Mouse (Mus musculus) liver, embryonic 14.5 days (tissue): ENCODE measurements around the gene Klf6. TPM values are rescaled to one million over a fixed set of nuclear protein-coding genes. Genes with fewer than 3 reads are reported as not detected.

ENCODE experiments used
- ATAC-seq: fragments of 200-750 bp; cut with Nextera tagmentation; 2 replicates; pipeline ENCODE4 v1.8.0; 2017; ENCODE audit warnings: moderate number of reproducible peaks, mild to moderate bottlenecking, moderate library complexity; ENCODE audit not compliant: insufficient read depth
- DNase-seq, 3 experiments: peaks; one replicate each; pipeline ENCODE4 v3.0.0-alpha.2; 2012 to 2013; ENCODE audit warnings: low read depth in 3 of 3, low spot score in 3 of 3
- H3K27ac ChIP-seq: fragments of 300-500 bp; sonication (generic); 2 replicates; pipeline ENCODE4 v1.5.1; 2014; ENCODE audit warnings: moderate library complexity, mild to moderate bottlenecking, control low read depth, inconsistent platforms
- H3K27me3 ChIP-seq: fragments of 300-500 bp; sonication (generic); 2 replicates; pipeline ENCODE4 v1.6.1; 2014; ENCODE audit warnings: mild to moderate bottlenecking, low read length, moderate library complexity; ENCODE audit not compliant: control insufficient read depth, insufficient read depth
- H3K36me3 ChIP-seq: fragments of 300-500 bp; sonication (generic); replicated peaks from 2 replicates; pipeline ENCODE4 v1.6.1; 2014; ENCODE audit warnings: low read depth; ENCODE audit not compliant: control insufficient read depth, insufficient read depth
- H3K4me1 ChIP-seq, 2 experiments: fragments of 200-500 bp in 1 of 2; fragments of 300-500 bp in 1 of 2; sonication (generic) in 1 of 2; replicated peaks; 2 replicates each; pipeline ENCODE4 v1.6.1; 2012 to 2014; ENCODE audit warnings: antibody characterized with exemption in 1 of 2, inconsistent platforms in 1 of 2, low read length in 1 of 2; ENCODE audit not compliant: control insufficient read depth in 2 of 2, insufficient read depth in 2 of 2
- H3K4me2 ChIP-seq: fragments of 300-500 bp; sonication (generic); 2 replicates; pipeline ENCODE4 v1.6.1; 2014; ENCODE audit warnings: low read depth, mild to moderate bottlenecking, control low read depth, moderate library complexity
- H3K4me3 ChIP-seq, 2 experiments: fragments of 200-500 bp in 1 of 2; fragments of 300-500 bp in 1 of 2; sonication (generic) in 1 of 2; 2 replicates each; pipeline ENCODE4 v1.5.1; 2012 to 2014; ENCODE audit warnings: low read depth in 2 of 2, low read length in 2 of 2, mild to moderate bottlenecking in 2 of 2, control low read depth in 1 of 2, inconsistent platforms in 1 of 2, moderate library complexity in 1 of 2; ENCODE audit not compliant: insufficient read depth in 1 of 2
- H3K9ac ChIP-seq: fragments of 300-500 bp; sonication (generic); replicated peaks from 2 replicates; pipeline ENCODE4 v1.6.1; 2014; ENCODE audit warnings: mild to moderate bottlenecking, control low read depth, moderate library complexity
- H3K9me3 ChIP-seq: fragments of 300-500 bp; sonication (generic); 2 replicates; pipeline ENCODE4 v1.6.1; 2016; ENCODE audit warnings: low read length, mixed read lengths; ENCODE audit not compliant: control insufficient read depth
- CTCF ChIP-seq: IDR thresholded peaks from 2 replicates; pipeline ENCODE4 v1.5.1; 2016; ENCODE audit warnings: antibody characterized with exemption, low read depth, control low read depth
- EP300 ChIP-seq: IDR thresholded peaks from 2 replicates; pipeline ENCODE4 v1.6.1; 2016; ENCODE audit warnings: antibody characterized with exemption, low read depth
- WGBS: fragments of 180-500 bp; shearing (Covaris S2); extraction: QIAGEN DNeasy Blood & Tissue Kit; methylation state at CpG from one replicate; pipeline ENCODE4 v1.1.7; 2014; ENCODE audit not compliant: insufficient replicate concordance; 5-methylcytosine and 5-hydroxymethylcytosine counted together
- polyA plus RNA-seq, 2 experiments: library from polyadenylated mRNA; depleted of rRNA in 1 of 2; stranded (reverse) in 1 of 2; unstranded in 1 of 2; fragments of >200 nt; fragmentation: Nextera tagmentation in 1 of 2; extraction: Ambion mirVana in 1 of 2; gene quantifications; 2 replicates each; pipeline versions ENCODE4 v1.2.1 to v1.2.3; 2012 to 2014

The Klf6 gene
- polyA plus RNA-seq, 2 experiments = 4.5 to 12.5 TPM

DNA sequence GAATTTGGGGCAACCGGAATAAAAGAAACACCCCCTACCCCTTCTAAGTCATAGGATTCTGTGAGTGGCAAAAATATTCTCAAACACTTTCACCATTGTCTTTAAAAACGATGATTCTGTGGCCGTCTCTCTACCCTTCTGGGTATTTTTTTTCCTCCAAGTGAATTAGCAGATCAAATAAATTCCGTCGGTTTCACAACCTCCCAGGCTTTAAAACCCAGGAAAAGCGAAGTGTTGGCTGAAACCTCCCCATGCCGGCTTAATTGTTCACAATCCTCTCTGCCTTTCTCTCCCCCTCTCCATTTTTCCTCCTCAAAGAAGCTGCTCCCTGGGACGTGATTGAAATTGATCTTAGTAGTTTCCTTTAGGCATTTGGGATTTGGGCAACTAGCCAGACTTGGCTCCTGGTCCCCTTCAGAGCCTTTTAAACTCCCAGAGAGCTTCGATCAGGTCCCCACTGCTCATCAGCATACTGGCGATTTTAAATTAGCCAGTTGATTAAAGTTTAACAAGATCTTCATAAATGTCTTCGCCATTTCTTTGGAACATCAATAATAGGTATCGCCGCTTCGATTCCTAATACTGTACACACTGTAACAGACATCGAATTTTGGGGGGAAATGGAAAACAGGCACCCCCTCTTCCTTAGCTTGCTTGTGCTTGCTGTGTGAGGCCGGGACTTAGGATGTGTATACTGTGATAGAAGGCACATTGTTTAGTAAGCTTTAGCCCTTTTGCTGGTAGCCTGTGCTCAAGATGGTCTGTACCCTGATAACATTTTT lies 1.5 kb downstream of the Klf6 start:
- ATAC-seq (no peak), DNase-seq (no peak)
- Histone ChIP-seq H3K27ac (peak overlapping the region; percentile 23), H3K4me1 (peaks cover 3 to 25% of the 10 kb centered on the region in 2 experiments), H3K9ac (peak overlapping the region; percentile 80), H3K9me3 (no peaks in the 10 kb centered on the region), H3K4me2 (peak overlapping the region; percentile 75), H3K27me3 (peaks cover 3% of the 10 kb centered on the region), H3K4me3 (peak overlapping the region; percentile 72 to 100), H3K36me3 (peaks cover 20% of the 10 kb centered on the region)
- WGBS = 10% methylated on average over 16 of the region's 16 CpGs
- TF ChIP-seq CTCF (no peak), EP300 (no peak)

DNA sequence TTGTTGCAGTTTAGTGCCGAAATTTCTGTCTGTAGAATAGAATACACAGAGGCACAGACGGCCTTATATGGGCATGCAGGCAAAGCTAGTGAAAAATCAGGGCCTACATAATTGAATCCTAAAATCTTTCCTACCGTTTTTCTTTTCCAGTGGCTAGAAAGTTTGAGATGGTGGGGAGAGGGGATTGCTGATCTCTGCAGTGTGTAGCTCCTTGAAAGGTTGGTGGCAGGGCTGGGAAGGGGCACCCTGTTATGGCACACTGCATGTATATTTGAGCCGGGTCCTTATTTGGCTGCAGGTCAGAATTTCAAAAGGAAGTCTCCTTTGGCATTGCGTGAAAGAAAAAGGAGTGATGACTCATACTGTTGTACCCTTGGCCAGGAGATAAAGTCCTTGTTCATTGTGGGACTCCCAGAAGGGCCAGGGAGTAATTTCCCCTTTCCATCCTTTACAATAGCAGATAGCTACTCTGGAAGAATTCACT lies 2.2 kb downstream of the Klf6 start:
- no peaks in the 10 kb centered on the region for H3K9me3 ChIP-seq
- no peak for TF ChIP-seq CTCF
- TF ChIP-seq EP300 = no peak
- H3K27ac ChIP-seq = peak overlapping the region; percentile 23
- DNase-seq = no peak
- H3K4me2 ChIP-seq = peak overlapping the region; percentile 75
- peaks cover 3% of the 10 kb centered on the region for H3K27me3 ChIP-seq
- H3K36me3 ChIP-seq = peaks cover 20% of the 10 kb centered on the region
- peak overlapping the region; percentile 72 to 100 for H3K4me3 ChIP-seq
- ATAC-seq = no peak
- H3K9ac ChIP-seq = peak overlapping the region; percentile 80
- WGBS = 2% methylated on average over 5 of the region's 5 CpGs
- peaks cover 3 to 25% of the 10 kb centered on the region in 2 experiments for H3K4me1 ChIP-seq

DNA sequence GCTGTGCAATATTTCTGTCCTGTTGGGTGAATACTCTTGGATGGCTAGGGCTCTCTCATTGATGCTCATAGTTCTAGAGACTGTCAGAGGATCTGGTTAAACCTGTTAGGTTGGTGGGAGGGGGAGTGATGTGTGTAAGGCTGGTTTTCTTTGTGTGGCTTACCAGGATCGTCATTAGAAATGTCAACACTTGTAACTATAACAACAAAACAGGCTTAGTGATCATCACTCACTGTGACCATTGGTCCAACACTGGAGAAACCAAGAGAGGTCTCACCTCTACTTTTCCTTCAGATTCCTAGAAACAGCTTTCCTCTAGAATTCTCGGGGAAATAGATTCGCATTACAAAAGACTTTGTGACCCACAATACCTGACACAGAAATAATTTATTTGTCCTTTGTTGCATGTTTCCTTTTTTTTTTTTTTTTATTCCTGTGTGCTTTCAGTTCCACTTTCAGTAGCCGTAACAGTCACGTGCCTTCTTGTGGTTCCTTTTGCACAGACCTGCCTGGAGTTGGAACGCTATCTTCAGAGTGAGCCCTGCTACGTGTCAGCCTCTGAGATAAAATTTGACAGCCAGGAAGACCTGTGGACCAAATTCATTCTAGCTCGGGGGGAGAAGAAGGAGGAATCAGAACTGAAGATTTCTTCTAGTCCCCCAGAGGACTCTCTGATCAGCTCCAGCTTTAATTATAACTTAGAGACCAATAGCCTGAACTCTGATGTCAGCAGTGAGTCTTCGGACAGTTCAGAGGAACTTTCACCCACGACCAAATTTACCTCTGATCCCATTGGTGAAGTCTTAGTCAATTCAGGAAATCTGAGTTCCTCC lies 3.2 kb downstream of the Klf6 start:
- Histone ChIP-seq H3K27me3 (peaks cover 3% of the 10 kb centered on the region), H3K9ac (peak overlapping the region; percentile 18), H3K4me1 (peaks cover 3 to 25% of the 10 kb centered on the region in 2 experiments), H3K27ac (no peak overlapping the region), H3K36me3 (peaks cover 20% of the 10 kb centered on the region), H3K9me3 (no peaks in the 10 kb centered on the region), H3K4me3 (peak overlapping the region; percentile 35 to 46; a peak in 3 of 4 replicates), H3K4me2 (peak overlapping the region; percentile 61)
- ATAC-seq (no peak), DNase-seq (no peak)
- TF ChIP-seq EP300 = no peak
- no peak for TF ChIP-seq CTCF
- WGBS = 12% methylated on average over 10 of the region's 10 CpGs

DNA sequence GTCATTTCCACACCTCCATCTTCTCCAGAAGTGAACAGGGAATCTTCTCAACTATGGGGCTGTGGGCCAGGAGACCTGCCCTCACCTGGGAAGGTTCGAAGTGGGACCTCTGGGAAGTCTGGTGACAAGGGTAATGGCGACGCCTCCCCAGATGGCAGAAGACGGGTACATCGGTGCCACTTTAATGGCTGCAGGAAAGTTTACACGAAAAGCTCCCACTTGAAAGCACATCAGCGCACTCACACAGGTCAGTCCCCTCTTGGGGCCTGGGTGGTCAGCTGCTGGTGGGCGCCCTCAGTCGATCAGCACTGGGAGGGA lies 3.8 kb downstream of the Klf6 start:
- H3K9me3 ChIP-seq = no peaks in the 10 kb centered on the region
- peaks cover 3 to 24% of the 10 kb centered on the region in 2 experiments for H3K4me1 ChIP-seq
- no peak overlapping the region for H3K9ac ChIP-seq
- H3K36me3 ChIP-seq = peaks cover 20% of the 10 kb centered on the region
- no peak overlapping the region for H3K27ac ChIP-seq
- peak overlapping the region; percentile 61 for H3K4me2 ChIP-seq
- WGBS = 77% methylated on average over 9 of the region's 9 CpGs
- no peak overlapping the region for H3K4me3 ChIP-seq
- ATAC-seq = no peak
- no peak for DNase-seq
- TF ChIP-seq CTCF = no peak
- TF ChIP-seq EP300 = no peak
- H3K27me3 ChIP-seq = peaks cover 3% of the 10 kb centered on the region

DNA sequence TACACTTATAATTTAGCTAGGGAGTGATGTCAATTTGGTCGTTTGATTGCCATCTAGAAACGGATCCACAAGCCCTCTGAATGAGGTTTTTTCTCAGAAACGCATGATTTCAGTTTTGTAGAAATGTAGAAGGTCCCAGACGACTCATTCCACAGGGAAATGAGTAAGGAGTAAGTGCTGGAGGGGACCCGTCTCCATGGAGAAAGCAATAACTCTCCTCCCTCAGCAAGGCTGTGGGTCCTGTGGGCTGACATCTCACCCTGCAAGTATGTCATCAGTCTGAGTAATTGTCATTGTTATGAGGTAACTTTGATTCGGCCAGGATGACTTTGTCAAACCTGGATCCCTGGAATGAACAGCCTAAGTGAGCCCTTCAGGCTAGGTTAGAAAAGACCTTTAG lies 4.8 kb downstream of the Klf6 start:
- H3K27me3 ChIP-seq = peaks cover 3% of the 10 kb centered on the region
- ATAC-seq = no peak
- peaks cover 20% of the 10 kb centered on the region for H3K36me3 ChIP-seq
- DNase-seq = no peak
- no peak overlapping the region for H3K9ac ChIP-seq
- TF ChIP-seq CTCF (no peak), EP300 (no peak)
- no peak overlapping the region for H3K4me2 ChIP-seq
- H3K9me3 ChIP-seq = no peaks in the 10 kb centered on the region
- H3K4me1 ChIP-seq = peaks cover 3 to 21% of the 10 kb centered on the region in 2 experiments
- H3K27ac ChIP-seq = no peak overlapping the region
- no peak overlapping the region for H3K4me3 ChIP-seq
- WGBS = 62% methylated on average over 6 of the region's 6 CpGs
